Mouse (Mus musculus) cerebellum, postnatal 36 days (tissue): ENCODE measurements at regions not wholly inside any gene's neighbourhood (a gene's known extent, or its start where the extent isn't known, plus 50 kb on each side); places are given as distances from the start of the nearest gene placed in this dataset.
"Not testable (repeated sequence)": the region's sequence is repeated elsewhere in the genome, so short reads cannot be mapped to it uniquely, and the experiment has no call there.

Source experiments
- DNase-seq, 2 experiments: peaks; one replicate each; pipeline ENCODE4 v3.0.0; 2021 to 2022; ENCODE audit warnings: mixed read lengths in 2 of 2

- DNase-seq, result no peak
These were observed 58.5 kb upstream of the Fbxl7 start for GRCm38 (mm10) chr15:26953818-26954385.

GRCm38 (mm10) chr15:26958980-26959379, 63.6 kb upstream of the Fbxl7 start:
- DNase-seq, result no peak

- no peak for DNase-seq
These were observed 73.1 kb upstream of the Fbxl7 start for GRCm38 (mm10) chr15:26968392-26969025.

- DNase-seq, result no peak
These were observed 75.4 kb upstream of the Fbxl7 start for GRCm38 (mm10) chr15:26970770-26971169.

GRCm38 (mm10) chr15:26993054-26993453, 97.7 kb upstream of the Fbxl7 start:
- no peak for DNase-seq

- no peak for DNase-seq
These were observed 113.7 kb upstream of the Fbxl7 start for GRCm38 (mm10) chr15:27009069-27009468.

GRCm38 (mm10) chr15:27013906-27014658, 118.7 kb upstream of the Fbxl7 start:
- DNase-seq, result no peak

- DNase-seq, result no peak
These were observed 119.2 kb upstream of the Fbxl7 start for GRCm38 (mm10) chr15:27014659-27014974.

- no peak for DNase-seq
These were observed 125.1 kb upstream of the Fbxl7 start for GRCm38 (mm10) chr15:27020471-27020870.

- DNase-seq, result no peak
These were observed 137.9 kb upstream of the Fbxl7 start for GRCm38 (mm10) chr15:27033261-27033660.

- DNase-seq, result peak; percentile 10 to 25
These were observed 148.4 kb upstream of the Fbxl7 start for GRCm38 (mm10) chr15:27043788-27044187.

GRCm38 (mm10) chr15:27050673-27051072, 155.3 kb upstream of the Fbxl7 start:
- no peak for DNase-seq

- peak in 1 of 2 experiments; percentile 6 for DNase-seq
These were observed 168.1 kb upstream of the Fbxl7 start for GRCm38 (mm10) chr15:27063456-27063855.

GRCm38 (mm10) chr15:27063971-27064370, 168.6 kb upstream of the Fbxl7 start:
- DNase-seq, result peak; percentile 32 to 37

- no peak for DNase-seq
These were observed 172.3 kb upstream of the Fbxl7 start for GRCm38 (mm10) chr15:27067691-27068090.

- no peak for DNase-seq
These were observed 182.5 kb upstream of the Fbxl7 start for GRCm38 (mm10) chr15:27077926-27078325.

- no peak for DNase-seq
These were observed 187.4 kb upstream of the Fbxl7 start for GRCm38 (mm10) chr15:27082826-27083225.

- no peak for DNase-seq
These were observed 188.2 kb upstream of the Fbxl7 start for GRCm38 (mm10) chr15:27083596-27083995.

GRCm38 (mm10) chr15:27089155-27089554, 193.8 kb upstream of the Fbxl7 start:
- no peak for DNase-seq

- no peak for DNase-seq
These were observed 198.7 kb upstream of the Fbxl7 start for GRCm38 (mm10) chr15:27094102-27094501.

- no peak for DNase-seq
These were observed 199.9 kb upstream of the Fbxl7 start for GRCm38 (mm10) chr15:27095231-27095630.

- not testable (repeated sequence) for DNase-seq
These were observed 206.2 kb upstream of the Fbxl7 start for GRCm38 (mm10) chr15:27101610-27102009.

- no peak for DNase-seq
These were observed 213.8 kb upstream of the Fbxl7 start for GRCm38 (mm10) chr15:27109130-27109529.

- DNase-seq, result no peak
These were observed 234.3 kb upstream of the Fbxl7 start for GRCm38 (mm10) chr15:27129697-27130096.
